Mouse (Mus musculus): ENCODE data around the gene Slc38a9. TPM values are rescaled to one million over a fixed set of nuclear protein-coding genes. Genes with fewer than 3 reads are reported as not detected.
A peak's percentile ranks its signal among the peaks of the same experiment; 100 is the strongest.

The Slc38a9 gene
- polyA plus RNA-seq, 1 experiment from 2014 or later = 12.8 TPM

DNA sequence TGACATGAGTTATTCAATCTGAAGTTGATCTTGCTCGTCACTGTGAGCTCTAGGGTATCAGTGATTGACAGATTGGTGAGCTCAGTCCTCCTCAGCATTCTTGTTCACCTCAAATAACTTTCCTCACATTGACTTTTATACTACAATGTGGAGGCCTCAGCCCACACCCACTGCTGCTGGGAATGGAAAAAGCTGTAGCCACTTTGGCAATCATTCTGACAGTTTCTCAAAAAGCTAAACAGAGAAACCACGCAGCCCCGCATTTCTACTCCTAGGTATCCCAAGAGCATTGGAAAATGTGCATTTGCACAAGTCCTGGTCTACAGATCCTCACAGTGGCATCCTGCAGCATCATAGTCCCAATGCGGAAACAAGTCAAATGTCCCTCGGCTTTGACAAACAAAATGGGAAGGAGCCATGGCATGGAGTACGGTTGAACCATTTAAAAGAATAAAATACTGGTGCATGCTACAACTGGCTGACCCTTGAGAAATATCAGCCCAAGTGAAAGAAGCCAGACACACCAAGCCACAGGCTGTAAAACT, 98.1 kb downstream of the Slc38a9 start:
- H3K27ac ChIP-seq (ENCODE audit: low read length) = peak overlapping the region; percentile 43; the same call in 1 of the 2 replicates
- ATAC-seq = no peak
- H3K27me3 ChIP-seq (replicated peaks; ENCODE audit: control insufficient read depth, insufficient read depth, low read length) = no peaks in the 10 kb centered on the region
- H3K9me3 ChIP-seq (ENCODE audit: control insufficient read depth, low read length) = no peaks in the 10 kb centered on the region
- peaks cover 16% of the 10 kb centered on the region for H3K4me1 ChIP-seq (ENCODE audit: control insufficient read depth, insufficient read depth, low read length)
- 67% methylated on average over 6 of the region's 6 CpGs for WGBS
- H3K4me2 ChIP-seq (ENCODE audit: low read depth, low read length) = no peak overlapping the region
- no peak overlapping the region for H3K9ac ChIP-seq (ENCODE audit: low read depth, low read length)
- H3K4me3 ChIP-seq (ENCODE audit: low read length) = no peak overlapping the region
- no peaks in the 10 kb centered on the region for H3K36me3 ChIP-seq (ENCODE audit: control insufficient read depth, insufficient read depth, low read length)

DNA sequence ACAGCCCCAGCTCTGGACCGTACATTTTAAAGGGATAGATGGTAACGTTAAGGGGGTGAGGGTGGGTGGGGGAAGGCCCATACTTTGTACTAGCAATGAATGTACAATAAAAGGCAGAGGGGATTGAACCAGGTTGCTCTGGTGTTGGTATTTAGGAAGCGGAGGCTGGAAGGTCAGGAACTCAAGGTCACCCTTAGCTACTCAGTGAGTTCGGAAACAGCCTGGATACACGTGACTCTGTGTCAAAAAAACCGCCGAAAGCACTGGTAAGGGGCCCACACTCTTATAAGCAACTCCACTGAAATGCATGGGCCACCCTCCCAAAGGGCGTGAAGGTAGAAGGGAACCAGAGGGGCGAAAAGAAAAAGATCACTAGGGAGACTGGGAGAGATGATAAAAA, 98.8 kb downstream of the Slc38a9 start:
- 68% methylated on average over 9 of the region's 9 CpGs for WGBS
- no peaks in the 10 kb centered on the region for H3K9me3 ChIP-seq (ENCODE audit: control insufficient read depth, low read length)
- no peak overlapping the region for H3K27ac ChIP-seq (ENCODE audit: low read length)
- H3K4me2 ChIP-seq (ENCODE audit: low read depth, low read length) = no peak overlapping the region
- peaks cover 21% of the 10 kb centered on the region for H3K4me1 ChIP-seq (ENCODE audit: control insufficient read depth, insufficient read depth, low read length)
- ATAC-seq = no peak
- no peaks in the 10 kb centered on the region for H3K36me3 ChIP-seq (ENCODE audit: control insufficient read depth, insufficient read depth, low read length)
- H3K9ac ChIP-seq (ENCODE audit: low read depth, low read length) = no peak overlapping the region
- H3K4me3 ChIP-seq (ENCODE audit: low read length) = no peak overlapping the region
- no peaks in the 10 kb centered on the region for H3K27me3 ChIP-seq (replicated peaks; ENCODE audit: control insufficient read depth, insufficient read depth, low read length)

DNA sequence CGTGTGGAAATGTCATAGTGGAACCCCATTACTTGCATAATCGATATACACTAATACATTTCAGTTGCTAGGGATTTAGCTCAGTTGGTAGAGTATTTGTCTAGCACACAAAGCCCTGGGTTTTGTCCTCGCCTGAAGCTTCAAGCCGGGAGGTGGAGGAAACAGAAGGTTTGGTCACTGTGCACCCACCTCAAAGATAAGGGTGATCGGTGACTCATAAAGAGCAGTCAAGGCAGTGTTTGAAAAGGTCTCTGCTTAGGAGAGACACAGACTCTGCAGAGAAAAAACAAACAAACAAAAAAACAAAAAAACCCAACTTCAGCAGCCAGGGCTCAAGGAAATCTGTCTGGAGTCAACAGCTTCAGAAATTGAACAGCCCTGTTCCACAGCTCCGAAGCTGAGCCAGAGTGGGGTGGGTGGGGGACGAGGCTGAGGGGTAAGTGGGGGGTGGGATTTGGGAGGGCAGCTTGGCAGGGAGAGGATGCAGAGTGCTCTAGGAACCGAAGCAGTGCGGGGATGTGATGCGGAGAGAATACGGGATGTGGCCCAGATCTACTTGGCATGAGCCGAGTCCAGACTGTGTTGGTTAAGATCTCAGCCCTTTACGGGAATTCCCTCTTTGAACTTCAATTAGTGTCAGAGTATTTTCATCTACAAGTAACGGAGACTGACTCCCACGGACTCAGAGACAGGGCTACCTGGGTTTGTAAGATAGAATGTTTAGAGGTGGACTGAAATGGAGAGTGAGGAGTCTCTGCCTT, 99.4 kb downstream of the Slc38a9 start:
- WGBS = 60% methylated on average over 15 of the region's 15 CpGs
- H3K4me3 ChIP-seq (ENCODE audit: low read length) = no peak overlapping the region
- H3K27ac ChIP-seq (ENCODE audit: low read length) = no peak overlapping the region
- peaks cover 17% of the 10 kb centered on the region for H3K4me1 ChIP-seq (ENCODE audit: control insufficient read depth, insufficient read depth, low read length)
- no peak overlapping the region for H3K4me2 ChIP-seq (ENCODE audit: low read depth, low read length)
- no peaks in the 10 kb centered on the region for H3K9me3 ChIP-seq (ENCODE audit: control insufficient read depth, low read length)
- no peaks in the 10 kb centered on the region for H3K27me3 ChIP-seq (replicated peaks; ENCODE audit: control insufficient read depth, insufficient read depth, low read length)
- no peaks in the 10 kb centered on the region for H3K36me3 ChIP-seq (ENCODE audit: control insufficient read depth, insufficient read depth, low read length)
- no peak for ATAC-seq
- H3K9ac ChIP-seq (ENCODE audit: low read depth, low read length) = no peak overlapping the region

DNA sequence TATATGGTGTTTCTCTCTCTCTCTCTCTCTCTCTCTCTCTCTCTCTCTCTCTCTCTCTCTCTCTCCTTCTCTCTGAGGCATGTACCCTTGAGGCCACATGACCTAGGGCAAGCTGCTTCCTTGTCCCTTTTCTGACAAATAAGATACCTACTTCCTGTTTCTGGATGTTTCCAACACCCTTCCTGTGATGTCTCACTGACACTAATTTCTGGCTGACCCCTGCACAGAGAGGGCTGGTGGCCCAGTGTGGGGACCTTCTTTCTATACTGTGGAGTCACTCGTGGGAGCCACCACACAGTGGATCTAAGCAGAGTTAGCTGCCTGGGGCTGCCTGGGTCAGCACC, 100.0 kb downstream of the Slc38a9 start:
- Histone ChIP-seq H3K4me1 (ENCODE audit: control insufficient read depth, insufficient read depth, low read length) (peaks cover 12% of the 10 kb centered on the region; the same call in 1 of the 2 replicates), H3K36me3 (ENCODE audit: control insufficient read depth, insufficient read depth, low read length) (no peaks in the 10 kb centered on the region), H3K9me3 (ENCODE audit: control insufficient read depth, low read length) (no peaks in the 10 kb centered on the region), H3K9ac (ENCODE audit: low read depth, low read length) (no peak overlapping the region), H3K27ac (ENCODE audit: low read length) (no peak overlapping the region), H3K4me3 (ENCODE audit: low read length) (no peak overlapping the region), H3K27me3 (replicated peaks; ENCODE audit: control insufficient read depth, insufficient read depth, low read length) (no peaks in the 10 kb centered on the region), H3K4me2 (ENCODE audit: low read depth, low read length) (no peak overlapping the region)
- WGBS = 41% methylated on average over 1 of the region's 1 CpGs
- no peak for ATAC-seq

DNA sequence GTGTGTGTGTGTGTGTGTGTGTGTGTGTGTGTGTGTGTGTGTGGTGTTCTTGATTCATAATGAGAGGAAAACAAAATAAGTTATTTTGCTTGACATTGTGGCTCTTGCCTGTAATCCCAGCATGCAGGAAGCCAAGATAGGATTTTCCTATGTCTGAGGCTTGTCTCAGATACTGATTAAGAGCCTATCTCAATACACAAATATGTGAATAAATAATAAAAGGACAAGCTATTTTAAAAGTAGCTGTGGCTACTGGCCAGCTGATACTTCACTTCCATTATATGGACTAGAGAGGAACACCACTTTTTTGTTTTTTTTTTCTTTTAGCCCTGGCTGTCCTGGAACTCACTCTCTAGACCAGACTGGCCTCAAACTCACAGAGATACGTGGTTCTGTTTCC, 101.2 kb downstream of the Slc38a9 start:
- no peaks in the 10 kb centered on the region for H3K27me3 ChIP-seq (replicated peaks; ENCODE audit: control insufficient read depth, insufficient read depth, low read length)
- H3K4me1 ChIP-seq (ENCODE audit: control insufficient read depth, insufficient read depth, low read length) = peaks cover 11% of the 10 kb centered on the region; the same call in 1 of the 2 replicates
- peak overlapping the region; percentile 64 for H3K27ac ChIP-seq (ENCODE audit: low read length)
- no peak overlapping the region for H3K4me3 ChIP-seq (ENCODE audit: low read length)
- H3K9ac ChIP-seq (ENCODE audit: low read depth, low read length) = no peak overlapping the region
- no peaks in the 10 kb centered on the region for H3K9me3 ChIP-seq (ENCODE audit: control insufficient read depth, low read length)
- 60% methylated on average over 1 of the region's 1 CpGs for WGBS
- no peak for ATAC-seq
- no peaks in the 10 kb centered on the region for H3K36me3 ChIP-seq (ENCODE audit: control insufficient read depth, insufficient read depth, low read length)
- no peak overlapping the region for H3K4me2 ChIP-seq (ENCODE audit: low read depth, low read length)

DNA sequence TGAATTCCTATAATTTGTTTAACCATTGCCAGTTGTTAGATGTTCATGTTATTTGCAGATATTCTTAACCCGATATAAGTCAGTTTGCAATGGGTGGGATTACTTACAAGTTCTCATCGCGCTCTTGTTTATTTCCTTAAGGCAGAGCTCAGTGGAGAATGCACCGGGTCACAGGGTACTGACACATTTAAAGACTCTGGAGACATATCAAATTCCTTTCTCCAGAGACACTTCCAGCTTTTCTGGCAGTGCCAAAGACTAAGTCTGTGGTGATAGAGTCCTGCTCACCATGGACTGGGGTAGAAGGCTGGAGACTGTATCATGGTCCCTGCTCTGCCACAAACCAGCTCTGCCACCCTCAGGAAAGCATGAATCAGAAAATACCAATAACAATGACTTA, 102.0 kb downstream of the Slc38a9 start:
- Histone ChIP-seq H3K27ac (ENCODE audit: low read length) (peak overlapping the region; percentile 50; the same call in 1 of the 2 replicates), H3K4me2 (ENCODE audit: low read depth, low read length) (no peak overlapping the region), H3K36me3 (ENCODE audit: control insufficient read depth, insufficient read depth, low read length) (no peaks in the 10 kb centered on the region), H3K27me3 (replicated peaks; ENCODE audit: control insufficient read depth, insufficient read depth, low read length) (no peaks in the 10 kb centered on the region), H3K4me1 (ENCODE audit: control insufficient read depth, insufficient read depth, low read length) (peaks cover 11% of the 10 kb centered on the region; the same call in 1 of the 2 replicates), H3K9ac (ENCODE audit: low read depth, low read length) (no peak overlapping the region), H3K4me3 (ENCODE audit: low read length) (no peak overlapping the region), H3K9me3 (ENCODE audit: control insufficient read depth, low read length) (peaks cover 6% of the 10 kb centered on the region)
- no peak; the same call in 1 of the 2 replicates for ATAC-seq
- 50% methylated on average over 4 of the region's 4 CpGs for WGBS

DNA sequence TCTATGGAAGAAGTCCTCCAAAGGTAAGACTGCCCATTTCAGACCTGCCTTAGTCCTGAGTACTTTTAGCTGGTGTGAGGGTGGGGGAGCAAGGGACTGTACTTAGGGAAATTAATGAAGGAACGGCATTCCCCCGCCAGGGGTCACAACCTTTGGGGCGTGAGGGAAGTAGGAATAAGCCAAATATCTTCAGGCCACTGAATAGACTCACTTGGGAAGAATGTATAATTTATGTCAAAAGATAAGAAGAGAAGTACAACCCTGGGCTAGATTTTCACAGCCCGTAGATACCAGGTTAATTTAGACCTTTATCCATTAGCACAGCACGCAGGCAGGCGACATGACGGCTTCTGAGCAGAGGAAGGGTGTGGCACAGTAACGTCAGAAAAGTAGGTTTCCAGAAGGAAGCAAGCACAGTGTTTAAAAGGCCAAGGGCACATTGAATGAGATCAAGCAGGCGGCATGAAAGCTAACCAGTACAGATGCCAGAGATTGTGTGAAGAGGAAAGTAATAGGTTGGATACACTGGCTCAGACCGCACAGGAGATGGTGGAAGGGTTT, 103.1 kb downstream of the Slc38a9 start:
- no peaks in the 10 kb centered on the region for H3K27me3 ChIP-seq (replicated peaks; ENCODE audit: control insufficient read depth, insufficient read depth, low read length)
- H3K4me2 ChIP-seq (ENCODE audit: low read depth, low read length) = no peak overlapping the region
- peaks cover 11% of the 10 kb centered on the region; the same call in 1 of the 2 replicates for H3K4me1 ChIP-seq (ENCODE audit: control insufficient read depth, insufficient read depth, low read length)
- H3K9me3 ChIP-seq (ENCODE audit: control insufficient read depth, low read length) = peaks cover 6% of the 10 kb centered on the region
- no peaks in the 10 kb centered on the region for H3K36me3 ChIP-seq (ENCODE audit: control insufficient read depth, insufficient read depth, low read length)
- WGBS = 61% methylated on average over 10 of the region's 10 CpGs
- H3K27ac ChIP-seq (ENCODE audit: low read length) = no peak overlapping the region
- no peak overlapping the region for H3K4me3 ChIP-seq (ENCODE audit: low read length)
- ATAC-seq = 0 out of 2 replicates have a peak, but pooled peaks have one; percentile 17
- no peak overlapping the region for H3K9ac ChIP-seq (ENCODE audit: low read depth, low read length)

DNA sequence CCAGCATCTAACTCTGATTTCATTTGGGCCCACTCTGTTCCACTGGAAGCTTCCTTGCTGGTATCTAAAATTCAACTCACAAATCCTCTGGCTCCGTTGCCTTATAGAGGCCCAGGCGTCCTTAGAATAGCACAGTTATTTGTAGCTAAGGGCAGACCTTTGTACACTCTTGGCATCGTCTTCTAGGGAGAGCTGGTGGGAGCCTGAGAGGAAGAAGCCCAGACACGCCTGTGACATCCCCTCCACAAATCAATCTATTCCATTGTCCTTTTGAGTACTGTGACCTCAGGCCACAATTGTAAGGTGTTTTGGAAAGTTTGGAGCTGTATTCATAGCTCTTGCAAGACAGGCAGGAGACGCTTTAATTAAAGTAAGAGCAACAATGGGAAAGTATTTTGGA, 104.0 kb downstream of the Slc38a9 start:
- Histone ChIP-seq H3K4me2 (ENCODE audit: low read depth, low read length) (no peak overlapping the region), H3K9me3 (ENCODE audit: control insufficient read depth, low read length) (peaks cover 6% of the 10 kb centered on the region), H3K36me3 (ENCODE audit: control insufficient read depth, insufficient read depth, low read length) (no peaks in the 10 kb centered on the region), H3K4me3 (ENCODE audit: low read length) (no peak overlapping the region), H3K27ac (ENCODE audit: low read length) (no peak overlapping the region), H3K4me1 (ENCODE audit: control insufficient read depth, insufficient read depth, low read length) (peaks cover 11% of the 10 kb centered on the region; the same call in 1 of the 2 replicates), H3K9ac (ENCODE audit: low read depth, low read length) (no peak overlapping the region), H3K27me3 (replicated peaks; ENCODE audit: control insufficient read depth, insufficient read depth, low read length) (no peaks in the 10 kb centered on the region)
- ATAC-seq = no peak
- WGBS = 72% methylated on average over 5 of the region's 5 CpGs

DNA sequence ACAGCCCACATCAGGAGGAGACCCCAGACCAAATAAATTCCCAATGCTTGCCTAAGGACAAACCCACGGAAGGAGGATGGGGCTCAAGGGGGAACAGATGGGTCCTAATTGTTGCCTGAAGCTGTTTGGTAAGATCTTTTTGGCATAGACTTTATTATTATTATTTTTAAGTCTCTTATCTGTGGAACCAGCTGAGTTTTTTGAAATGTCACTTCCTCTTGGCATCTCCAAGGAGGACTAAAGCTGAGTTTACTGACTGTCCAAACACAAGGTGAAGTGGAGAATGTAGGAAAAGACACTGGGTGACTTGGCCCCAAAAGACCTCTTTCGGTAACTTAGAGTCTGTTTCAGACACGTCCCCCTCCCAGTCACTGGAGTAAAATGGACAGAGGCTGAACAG, 105.1 kb downstream of the Slc38a9 start:
- H3K27ac ChIP-seq (ENCODE audit: low read length) = no peak overlapping the region
- no peaks in the 10 kb centered on the region for H3K27me3 ChIP-seq (replicated peaks; ENCODE audit: control insufficient read depth, insufficient read depth, low read length)
- H3K36me3 ChIP-seq (ENCODE audit: control insufficient read depth, insufficient read depth, low read length) = no peaks in the 10 kb centered on the region
- H3K4me2 ChIP-seq (ENCODE audit: low read depth, low read length) = no peak overlapping the region
- H3K9ac ChIP-seq (ENCODE audit: low read depth, low read length) = no peak overlapping the region
- 91% methylated on average over 3 of the region's 3 CpGs for WGBS
- no peak for ATAC-seq
- H3K4me3 ChIP-seq (ENCODE audit: low read length) = no peak overlapping the region
- H3K4me1 ChIP-seq (ENCODE audit: control insufficient read depth, insufficient read depth, low read length) = peaks cover 16% of the 10 kb centered on the region
- peaks cover 6% of the 10 kb centered on the region for H3K9me3 ChIP-seq (ENCODE audit: control insufficient read depth, low read length)

Measured in intestine, embryonic 16.5 days (tissue).